17 mouse cellular contexts compared by ENCODE assay signal in the genomic region with DNA sequence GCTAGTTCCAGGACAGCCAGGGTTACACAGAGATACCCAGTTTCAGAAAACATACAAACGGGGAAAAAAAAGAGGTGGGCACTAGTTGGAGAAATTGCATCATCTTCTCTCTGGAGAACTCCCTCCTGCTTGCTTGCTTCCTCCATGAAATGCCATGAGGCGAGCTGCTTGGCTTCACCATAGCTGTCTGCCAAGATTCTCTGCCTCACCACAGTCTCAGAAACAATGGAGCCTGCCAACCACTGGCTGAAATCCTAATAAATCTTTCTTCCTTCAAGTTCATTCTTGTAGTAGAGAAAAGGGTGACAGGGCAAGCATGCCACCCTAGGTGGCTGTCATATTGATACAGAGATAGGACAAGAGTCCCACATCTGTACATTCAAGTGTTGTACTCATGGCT. TPM values are rescaled to one million over a fixed set of nuclear protein-coding genes. Genes with fewer than 3 reads are reported as not detected.
DNase-seq lines count a peak whose midpoint lies in the region.
"Had no signal": no experiment of that assay in that cellular context is flagged by ENCODE, and none has a peak within 500 bp of the region (broad histone marks: within the 10 kb centered on the region; RNA-seq: fewer than 3 reads in every experiment).

No protein-coding gene starts in this region.

- DNase-seq in 3134 (ENCODE audit: extremely low read depth, insufficient read length, low spot score) (peak; percentile 36), 3T3-L1 (ENCODE audit: low read depth, low spot score) (peak; percentile 64), adipocyte (ENCODE audit: low spot score) (peak; percentile 85)
- DNase-seq in gonadal fat pad, adult 2 months (ENCODE audit: low read depth), result peak; percentile 44
- no peak for DNase-seq in ovary, postnatal 36 days (ENCODE audit: low spot score)
- DNase-seq in thymus, postnatal 10 days (ENCODE audit: low spot score in 2 of 2), result no peak
- no peak for DNase-seq in layer of hippocampus, adult 18-20 months (ENCODE audit: low spot score in 2 of 2)
- DNase-seq in spleen, postnatal 10 days (ENCODE audit: low spot score in 2 of 2), result no peak
- DNase-seq: adrenal gland, adult 8-10 months; adrenal gland, postnatal 25 days; B cell, adult 2 months; cerebellum, adult 2 months; cerebellum, adult 9-11 months; cerebellum, postnatal 25 days; gastrocnemius, postnatal 25 days; heart, adult 11 months; kidney, adult 18-20 months had no signal

RNA-seq across cellular contexts. Expression of gene Tram2, which starts 5.6 kb away (rescaled TPM):
- 5.4 and 6.6 TPM in 2 replicates for polyA plus RNA-seq in gonadal fat pad, adult 2 months (2012; rRNA removed)
- 1 to 10 TPM; 1.1 to 1.4 TPM for total RNA-seq in layer of hippocampus, adult 18-20 months (2021)

Comparison
In these comparisons a context has a peak if more than half of its experiments do, and no peak if none do; other contexts are left out.
1. DNase-seq: peak in 3134 (single experiment), 3T3-L1 (single experiment), adipocyte (single experiment) and gonadal fat pad, adult 2 months (single experiment); none in ovary, postnatal 36 days (single experiment), thymus, postnatal 10 days (0 of 2), layer of hippocampus, adult 18-20 months (0 of 2) and spleen, postnatal 10 days (0 of 2).